Mouse (Mus musculus): ENCODE results near the gene Sema4c. TPM values are rescaled to one million over a fixed set of nuclear protein-coding genes. Genes with fewer than 3 reads are reported as not detected.
"Not testable (repeated sequence)": the region's sequence is repeated elsewhere in the genome, so short reads cannot be mapped to it uniquely, and the experiment has no call there.

Sema4c gene
- polyA plus RNA-seq, 1 experiment, result not detected

DNA sequence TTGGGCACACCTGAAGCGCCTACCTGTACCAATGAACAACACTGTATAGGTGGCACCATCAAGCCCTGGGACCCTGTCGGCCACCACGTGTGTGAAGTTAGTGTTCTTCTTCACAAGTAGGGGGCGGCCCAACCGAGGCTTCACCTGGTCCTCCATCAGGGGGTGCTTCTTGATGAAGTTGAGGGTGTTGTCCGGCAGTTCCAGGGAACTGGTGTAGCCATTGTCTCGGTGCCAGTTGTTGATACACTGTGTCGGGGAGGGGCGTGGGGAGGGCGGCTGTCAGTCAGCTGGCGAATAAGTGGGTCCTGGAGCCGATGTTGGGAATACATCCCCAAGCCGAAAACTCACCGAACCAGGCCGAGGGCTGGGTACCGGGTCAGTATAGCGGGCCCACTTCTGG, 6.2 kb downstream of the Sema4c start:
- no peak for TF ChIP-seq GATA1 (IDR thresholded peaks at IDR 0.05; ENCODE audit: low read length)

DNA sequence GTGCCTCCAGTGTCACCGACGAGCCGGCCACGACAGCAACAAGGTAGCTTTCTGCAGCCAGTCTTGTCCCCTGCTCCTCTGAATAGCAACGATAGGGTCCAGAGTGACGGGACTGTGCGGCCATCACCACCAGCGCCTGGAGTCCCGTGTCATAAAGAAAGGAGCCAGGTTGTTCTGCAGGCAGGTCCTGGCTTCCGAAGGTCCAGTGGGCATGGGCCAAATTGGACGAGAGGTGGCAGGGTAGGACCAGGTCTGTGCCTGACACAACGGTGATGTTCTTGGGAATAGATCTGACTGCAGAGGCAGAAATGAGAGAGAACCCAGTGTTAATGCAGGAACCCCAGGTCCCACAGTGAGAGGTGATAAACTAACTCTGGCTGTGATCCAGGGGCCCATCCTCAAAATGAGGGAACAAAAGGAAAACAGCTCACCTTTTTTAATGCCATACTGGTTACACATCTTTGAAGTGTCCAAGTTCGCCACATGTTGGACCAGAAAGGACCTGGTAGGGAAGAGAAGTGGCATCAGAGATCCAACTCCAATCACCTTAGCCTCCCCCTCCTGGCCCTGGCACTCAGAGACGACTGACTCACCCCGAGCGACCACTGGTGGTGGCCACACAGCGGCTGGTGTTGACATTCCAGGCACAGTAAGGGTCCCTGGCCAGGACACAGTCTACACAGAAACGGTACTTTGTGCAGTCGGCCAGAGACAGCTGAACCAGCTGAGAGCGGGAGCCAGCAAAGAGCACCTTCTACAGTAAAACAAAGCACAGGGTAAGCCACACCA, 7.9 kb downstream of the Sema4c start:
- TF ChIP-seq GATA1 (IDR thresholded peaks at IDR 0.05; ENCODE audit: low read length), result no peak

DNA sequence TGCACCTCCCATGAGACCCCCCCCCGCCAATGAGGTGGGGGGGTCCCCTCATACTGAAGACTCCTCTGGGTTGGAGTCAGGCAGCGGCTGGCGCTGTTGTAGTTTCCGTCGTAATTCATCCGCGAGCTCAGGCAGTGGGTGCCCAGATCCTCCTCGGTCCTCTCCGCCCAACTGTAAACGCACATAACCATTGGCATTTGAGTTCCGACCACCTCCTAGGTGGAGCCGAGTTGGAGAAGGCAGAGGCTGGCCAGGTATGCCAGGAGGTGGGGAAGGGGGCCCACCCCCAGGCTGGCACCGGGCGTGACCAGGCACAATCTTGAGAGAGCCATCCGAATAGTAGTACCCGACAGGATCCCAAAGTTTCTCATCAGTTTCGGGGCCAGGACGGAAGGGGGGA, 8.7 kb downstream of the Sema4c start:
- no peak for TF ChIP-seq GATA1 (IDR thresholded peaks at IDR 0.05; ENCODE audit: low read length)

DNA sequence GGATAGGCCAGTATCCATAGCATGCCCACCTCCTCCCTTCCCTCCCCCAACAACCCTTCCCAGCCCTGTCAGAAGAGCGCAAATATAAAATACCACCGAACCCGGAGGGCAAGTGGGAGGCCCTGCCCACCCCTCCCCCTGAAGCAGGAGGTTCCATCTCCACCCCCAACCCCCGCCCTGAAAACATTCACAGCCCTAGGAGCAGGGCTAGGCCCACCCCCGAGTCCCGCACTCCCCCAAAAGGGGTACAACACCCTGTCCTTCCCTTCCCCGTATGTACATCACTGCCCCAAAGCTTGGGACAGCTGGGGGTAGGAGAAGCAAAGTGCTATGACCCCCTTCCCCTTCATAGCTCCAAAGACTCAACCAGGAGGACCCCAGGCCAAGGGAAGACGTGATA, 9.4 kb downstream of the Sema4c start:
- TF ChIP-seq GATA1 (IDR thresholded peaks at IDR 0.05; ENCODE audit: low read length), result no peak

DNA sequence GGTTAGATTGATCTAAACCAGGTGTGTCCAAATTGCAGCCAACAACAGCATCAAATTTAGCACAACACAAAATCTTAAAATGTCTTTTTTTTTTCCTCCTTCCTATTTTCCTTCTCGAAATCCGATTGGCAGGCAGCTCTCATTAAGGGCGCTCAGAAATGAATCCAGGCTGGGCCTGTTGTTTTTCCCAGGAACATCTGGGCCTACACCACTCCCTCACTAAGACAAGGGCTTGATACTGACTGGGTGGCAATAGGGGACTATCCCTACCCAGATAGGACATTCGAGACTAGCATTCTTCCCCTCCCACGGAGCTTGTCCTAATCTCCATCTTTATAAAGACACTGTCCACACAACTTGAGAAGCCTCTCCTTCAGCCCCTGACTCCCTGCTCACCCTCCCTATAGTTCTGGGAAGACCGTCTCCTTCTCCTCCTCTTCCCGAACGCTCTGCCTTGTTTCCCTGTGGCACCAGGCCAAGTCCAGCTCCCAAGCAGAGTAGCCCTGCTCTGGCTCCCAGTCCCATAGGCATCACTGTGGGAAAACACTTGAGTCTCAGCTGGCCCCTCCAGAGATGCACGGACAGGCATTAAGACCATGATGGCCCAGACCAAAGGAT, 10.1 kb downstream of the Sema4c start:
- no peak for TF ChIP-seq GATA1 (IDR thresholded peaks at IDR 0.05; ENCODE audit: low read length)

DNA sequence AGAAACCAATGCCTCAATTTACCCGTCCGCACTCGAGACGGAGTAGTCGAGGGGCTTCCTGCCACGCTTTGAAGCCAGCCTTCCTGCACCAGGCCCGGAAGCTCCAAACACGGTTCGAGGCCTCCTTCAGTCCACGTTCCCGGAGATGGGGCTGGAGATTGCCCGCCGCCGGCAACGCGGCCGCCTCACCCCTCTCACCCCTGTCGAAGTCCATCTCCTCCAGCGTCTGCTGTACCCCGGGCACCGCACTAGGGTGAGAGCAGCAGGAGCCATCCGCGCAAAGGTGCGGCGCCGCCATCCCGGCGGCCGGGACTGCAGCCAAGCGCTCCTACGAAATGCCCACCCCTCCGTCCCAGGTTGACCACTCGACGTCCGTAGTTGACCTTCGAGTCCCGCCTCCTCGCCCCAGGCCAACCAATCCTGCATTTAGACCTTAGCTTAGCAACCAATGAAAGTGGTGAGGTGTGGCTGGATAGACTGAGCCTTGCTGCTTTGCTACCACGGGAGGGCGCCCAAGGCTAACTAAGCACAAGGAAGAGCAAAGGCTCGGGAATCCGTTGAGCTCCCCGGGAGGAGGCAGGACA, 11.2 kb downstream of the Sema4c start, which contains the start of gene Ankrd39:
Gene Ankrd39 (minus strand): TSS at position 558 of the 584 bp plus-strand sequence.
- TF ChIP-seq GATA1 (IDR thresholded peaks at IDR 0.05; ENCODE audit: low read length), result no peak

DNA sequence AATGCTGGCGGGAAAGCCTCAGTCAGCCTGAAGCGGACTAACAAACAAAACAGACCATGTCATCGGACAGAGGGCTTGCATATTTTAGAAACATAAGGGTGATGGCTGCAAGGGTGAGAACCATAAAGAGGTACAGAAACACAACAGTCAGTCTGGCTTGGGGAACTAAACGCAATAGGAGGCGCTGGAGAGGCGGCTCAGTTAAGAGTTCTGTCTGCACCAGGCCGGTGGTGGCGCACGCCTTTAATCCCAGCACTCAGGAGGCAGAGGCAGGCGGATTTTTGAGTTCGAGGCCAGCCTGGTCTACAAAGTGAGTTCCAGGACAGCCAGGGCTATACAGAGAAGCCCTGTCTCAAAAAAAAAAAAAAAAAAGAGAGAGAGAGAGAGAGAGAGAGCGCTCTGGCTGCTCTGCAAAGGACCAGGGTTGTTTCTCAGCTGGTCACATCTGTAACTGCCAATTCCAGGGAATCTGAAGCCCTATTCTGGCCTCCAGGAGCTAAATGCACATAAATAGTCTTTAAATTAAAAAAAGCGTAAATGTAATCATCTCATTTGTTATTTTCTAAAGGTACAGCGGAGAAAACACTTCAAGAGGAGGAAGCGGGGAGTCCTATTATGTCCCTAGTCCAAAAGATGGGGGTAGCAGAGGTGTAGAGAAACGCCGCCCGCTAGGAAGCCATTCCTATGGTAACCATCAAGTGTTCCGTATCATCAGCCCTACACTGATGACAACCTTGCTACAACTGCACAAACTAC, 12.1 kb downstream of the Sema4c start:
- no peak for TF ChIP-seq GATA1 (IDR thresholded peaks at IDR 0.05; ENCODE audit: low read length)

DNA sequence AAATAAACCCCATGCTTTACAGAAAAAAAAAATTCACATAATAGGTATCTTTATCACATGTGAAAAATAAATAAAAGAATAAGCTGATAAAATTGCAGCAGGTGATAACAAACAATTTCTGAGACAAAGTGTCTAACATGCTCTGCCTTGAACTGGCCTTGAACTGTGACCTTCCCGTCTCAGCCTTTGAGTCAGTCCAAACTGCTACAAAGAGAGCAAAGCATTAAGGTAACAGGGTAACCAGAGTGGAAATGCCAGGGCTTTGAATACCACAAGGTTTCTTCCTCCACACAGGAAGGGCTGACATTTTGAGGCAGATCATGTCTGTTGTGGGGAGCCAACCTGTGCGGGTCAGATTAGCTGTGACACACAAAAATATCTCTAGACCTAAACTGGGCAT, 12.8 kb downstream of the Sema4c start:
- TF ChIP-seq GATA1 (IDR thresholded peaks at IDR 0.05; ENCODE audit: low read length), result no peak

DNA sequence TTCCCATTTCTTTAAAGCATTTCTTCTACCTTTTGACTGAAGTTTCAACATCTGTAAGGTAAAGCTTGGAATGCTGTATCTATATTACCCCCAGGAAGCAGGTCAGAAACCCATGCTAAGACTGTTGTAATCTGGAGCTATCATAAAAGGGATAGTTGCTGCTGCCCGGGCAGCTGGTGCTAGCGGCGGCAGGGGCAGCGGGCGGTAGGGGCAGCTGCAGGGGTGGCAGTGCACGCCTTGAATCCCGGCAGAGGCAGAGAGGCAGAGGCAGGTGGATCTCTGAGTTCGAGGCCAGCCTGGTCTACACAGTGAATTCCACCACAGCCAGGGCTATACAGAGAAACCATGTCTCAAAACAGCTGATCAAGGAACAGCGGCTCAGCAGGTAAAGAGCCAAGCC, 15.2 kb downstream of the Sema4c start:
- TF ChIP-seq GATA1 (IDR thresholded peaks at IDR 0.05; ENCODE audit: low read length), result no peak

DNA sequence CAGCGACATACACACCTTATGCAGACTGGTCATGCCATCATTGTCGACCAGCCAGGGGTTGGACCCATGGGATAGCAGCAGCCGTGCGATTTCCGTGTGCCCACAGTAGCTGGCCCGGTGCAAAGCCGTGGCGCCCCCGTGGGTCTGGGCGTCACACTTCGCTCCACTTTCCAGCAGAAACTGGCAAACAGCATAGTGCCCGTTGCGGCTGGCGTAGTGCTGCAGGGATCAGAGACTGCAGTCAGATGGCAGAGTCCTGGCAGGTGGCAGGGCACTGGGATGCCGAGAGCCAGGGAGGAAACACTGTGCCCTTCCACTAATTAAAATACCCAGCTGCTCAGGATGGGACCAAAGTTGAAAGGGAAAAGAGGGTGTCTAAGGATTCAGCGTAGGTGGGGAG, 16.3 kb downstream of the Sema4c start:
- TF ChIP-seq GATA1 (IDR thresholded peaks at IDR 0.05; ENCODE audit: low read length), result no peak

DNA sequence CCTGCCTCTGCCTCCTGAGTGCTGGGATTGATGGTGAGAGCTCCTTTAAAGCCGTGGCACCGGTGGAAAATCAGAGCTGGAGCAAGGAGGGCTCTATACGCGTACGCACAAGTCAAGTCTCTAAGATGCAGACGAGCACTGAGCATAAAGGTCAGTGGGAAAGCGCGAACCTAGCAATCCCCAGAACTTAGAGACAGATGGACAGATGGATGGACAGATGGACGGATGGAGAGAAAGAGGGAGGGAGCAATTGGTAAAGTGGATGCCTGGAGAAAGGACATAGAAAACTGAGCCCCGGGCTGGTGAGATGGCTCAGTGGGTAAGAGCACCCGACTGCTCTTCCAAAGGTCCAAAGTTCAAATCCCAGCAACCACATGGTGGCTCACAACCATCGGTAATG, 17.3 kb downstream of the Sema4c start:
- no peak for TF ChIP-seq GATA1 (IDR thresholded peaks at IDR 0.05; ENCODE audit: low read length)

DNA sequence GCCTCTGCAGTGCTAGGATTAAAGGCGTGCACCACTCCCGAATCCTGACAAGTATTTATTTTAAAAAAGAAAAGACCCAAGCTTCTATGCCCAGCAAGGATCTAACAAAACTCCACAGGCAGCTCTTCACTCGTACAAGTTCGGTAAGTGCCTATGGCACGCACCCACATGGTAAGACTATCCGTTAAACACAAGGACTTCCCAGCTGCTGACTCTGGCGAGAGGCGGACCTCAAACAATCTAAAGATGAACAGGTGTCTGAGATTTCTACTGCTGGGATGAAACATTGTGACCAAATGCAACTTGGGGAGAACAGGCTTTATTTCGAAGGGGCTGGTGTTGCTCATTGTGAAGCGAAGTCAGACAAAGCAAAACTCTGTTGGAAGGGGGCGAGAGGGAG, 18.0 kb downstream of the Sema4c start:
- no peak for TF ChIP-seq GATA1 (IDR thresholded peaks at IDR 0.05; ENCODE audit: low read length)

DNA sequence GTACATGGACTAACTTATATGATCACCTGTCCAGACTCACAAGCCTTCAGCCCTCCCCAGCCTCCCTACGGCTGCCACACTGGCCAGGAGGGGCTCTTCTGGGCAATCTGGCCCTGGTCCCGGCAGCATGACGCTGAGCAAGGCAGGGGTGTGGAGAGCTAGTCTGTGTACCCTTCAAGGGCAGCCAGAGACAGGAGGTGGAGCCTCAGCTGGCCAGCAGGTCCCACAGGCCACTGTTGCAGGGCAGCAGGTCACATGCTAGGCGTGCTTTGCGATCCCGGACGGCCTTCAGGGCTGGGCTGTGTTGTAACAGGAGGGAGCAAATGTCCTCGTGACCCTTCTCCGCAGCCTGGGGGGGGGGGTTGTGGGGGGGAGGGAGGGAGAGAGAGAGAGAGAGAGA, 19.0 kb downstream of the Sema4c start, which contains the start of gene Gm42417:
Gene Gm42417 (minus strand): TSS at position 244 of the 400 bp plus-strand sequence.
- no peak for TF ChIP-seq GATA1 (IDR thresholded peaks at IDR 0.05; ENCODE audit: low read length)

DNA sequence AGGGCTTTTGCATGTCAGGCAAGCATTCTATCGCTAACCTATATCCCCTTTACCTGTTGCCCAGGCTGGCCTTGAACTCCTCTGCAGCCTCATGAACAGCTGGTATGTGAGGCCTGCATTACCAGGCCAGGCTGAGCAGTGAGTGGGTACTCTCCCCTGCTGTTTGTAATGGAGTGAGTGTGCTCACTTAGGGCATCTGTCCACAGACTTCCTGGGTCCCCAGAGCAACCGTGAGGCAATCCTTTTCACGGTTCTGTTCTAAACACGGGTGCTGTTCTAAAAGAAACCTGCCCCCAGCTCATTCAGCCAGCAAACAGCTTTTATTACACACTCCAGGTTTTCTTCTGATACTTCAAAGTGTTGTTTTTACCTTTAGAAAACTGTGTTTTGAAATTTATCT, 19.4 kb downstream of the Sema4c start:
- TF ChIP-seq GATA1 (IDR thresholded peaks at IDR 0.05; ENCODE audit: low read length), result no peak

DNA sequence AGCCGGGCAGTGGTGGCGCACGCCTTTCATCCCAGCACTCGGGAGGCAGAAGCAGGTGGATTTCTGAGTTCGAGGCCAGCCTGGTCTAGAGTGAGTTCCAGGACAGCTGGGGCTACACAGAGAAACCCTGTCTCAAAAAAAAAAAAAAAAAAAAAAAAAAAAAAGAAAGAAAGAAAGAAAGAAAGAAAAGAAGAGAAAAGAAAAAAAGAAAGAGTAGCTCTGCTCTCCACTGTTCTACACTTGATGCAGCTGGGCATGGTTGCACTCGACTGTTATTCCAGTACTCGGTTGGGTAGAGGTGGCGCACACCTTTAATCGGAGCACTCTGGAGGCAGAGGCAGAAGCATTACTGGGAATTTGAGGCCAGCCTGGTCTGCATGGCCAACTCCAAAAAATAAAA, 21.4 kb downstream of the Sema4c start, which contains the start of gene Ankrd23:
Gene Ankrd23 (minus strand): TSS at position 101 of the 400 bp plus-strand sequence.
- not testable (repeated sequence) for TF ChIP-seq GATA1 (IDR thresholded peaks at IDR 0.05; ENCODE audit: low read length)

DNA sequence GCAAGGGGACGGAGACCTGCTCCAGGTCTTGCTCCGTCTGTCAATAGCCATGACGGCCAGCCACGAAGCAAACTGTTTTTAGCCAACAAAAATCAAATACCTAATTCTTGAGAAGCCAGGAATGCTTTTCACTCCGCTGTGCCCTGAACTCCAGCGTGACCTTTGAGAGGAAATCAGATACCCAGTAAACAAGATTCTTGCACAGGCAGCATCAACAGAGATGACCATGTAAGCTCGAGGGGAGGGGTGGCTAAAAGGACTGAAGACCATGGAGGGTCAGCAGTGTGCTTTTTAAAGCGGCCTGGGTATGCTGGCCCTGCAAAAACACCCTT, 21.8 kb downstream of the Sema4c start:
- no peak for TF ChIP-seq GATA1 (IDR thresholded peaks at IDR 0.05; ENCODE audit: low read length)

Data from G1E-ER4 (cell line).